Mouse (Mus musculus): ENCODE data around the gene Mras.
A peak's percentile ranks its signal among the peaks of the same experiment; 100 is the strongest.

Mras gene

DNA sequence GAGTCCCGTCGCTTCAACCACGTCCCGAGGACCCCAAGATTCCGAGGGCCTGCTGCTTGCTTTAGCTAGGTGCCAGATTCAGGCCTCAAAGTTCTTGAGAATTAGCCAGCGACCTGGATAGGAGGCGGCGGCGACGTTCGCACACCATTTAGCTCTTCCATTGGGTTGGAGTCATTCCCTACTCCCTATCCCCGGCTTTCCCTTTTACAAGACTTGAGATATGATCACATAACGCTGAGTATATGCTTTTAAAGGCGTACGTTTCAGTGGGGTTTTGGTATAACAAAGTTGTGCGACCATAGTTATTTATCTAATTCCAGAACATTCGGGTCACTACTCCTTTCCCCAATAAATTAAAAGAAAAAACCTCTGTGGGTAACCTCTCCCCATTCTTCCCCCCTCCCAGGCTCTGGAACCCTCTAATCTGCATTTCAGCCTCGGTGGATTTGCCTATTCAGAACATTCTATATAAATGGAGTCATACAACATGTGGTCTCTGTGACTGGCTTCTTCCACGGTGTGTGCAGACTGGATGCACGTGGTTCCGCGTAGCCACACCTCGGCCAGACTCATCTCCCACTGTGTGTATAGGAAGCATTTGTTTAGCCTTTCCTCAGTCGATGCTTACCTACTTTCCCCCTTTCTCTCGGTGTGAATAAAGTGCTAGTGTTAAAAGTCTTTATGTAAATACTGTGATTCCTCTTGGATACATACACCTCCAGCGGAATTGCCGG lies at the start of gene Mras:
TSS of gene Mras (minus strand) at position 351 of the 734 bp plus-strand sequence.
- DNase-seq (ENCODE audit: low spot score in 2 of 2) = no peak

GRCm38 (mm10) chr9:99485144-99485543 lies 48.0 kb upstream of the Mras start:
- no peak for DNase-seq (ENCODE audit: low spot score in 2 of 2)

DNA sequence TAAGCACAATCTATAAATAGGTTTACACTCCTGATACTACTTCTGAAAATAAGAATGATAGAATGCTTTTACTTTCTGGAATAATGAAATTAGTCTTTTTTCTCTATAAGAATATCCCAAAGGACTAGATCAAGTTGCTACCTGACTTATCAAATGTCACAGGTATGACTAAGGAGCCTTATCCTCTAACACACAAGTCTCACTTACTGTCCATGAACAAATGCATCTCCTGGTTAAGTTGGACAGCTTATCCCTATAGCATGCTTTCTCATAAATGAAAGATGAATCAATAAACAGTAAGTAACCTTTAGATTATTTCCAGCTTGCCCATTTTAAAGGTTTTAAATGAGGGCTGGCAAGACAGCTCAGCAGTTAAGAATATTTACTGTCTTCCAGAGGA lies 47.5 kb upstream of the Mras start:
- no peak for DNase-seq (ENCODE audit: low spot score in 2 of 2)

DNA sequence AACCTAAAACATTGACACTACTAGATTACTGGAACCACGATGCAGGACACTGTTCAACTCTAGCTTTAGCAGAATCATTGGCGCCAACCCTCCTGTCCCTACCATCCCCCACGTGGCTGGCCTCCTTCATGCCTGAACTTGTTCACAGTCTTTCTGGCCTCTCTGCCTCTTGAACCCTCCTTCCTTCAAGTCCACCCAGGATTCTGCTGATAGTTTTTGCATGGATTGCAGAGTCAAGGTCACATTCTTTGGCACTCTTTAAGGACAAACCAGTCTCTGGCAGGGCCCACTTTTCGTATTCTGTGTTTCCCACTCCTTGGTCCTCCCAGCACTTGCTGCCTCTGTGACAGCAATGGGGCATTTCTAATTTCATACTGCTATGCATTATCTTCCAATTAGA lies 46.0 kb upstream of the Mras start:
- no peak for DNase-seq (ENCODE audit: low spot score in 2 of 2)

DNA sequence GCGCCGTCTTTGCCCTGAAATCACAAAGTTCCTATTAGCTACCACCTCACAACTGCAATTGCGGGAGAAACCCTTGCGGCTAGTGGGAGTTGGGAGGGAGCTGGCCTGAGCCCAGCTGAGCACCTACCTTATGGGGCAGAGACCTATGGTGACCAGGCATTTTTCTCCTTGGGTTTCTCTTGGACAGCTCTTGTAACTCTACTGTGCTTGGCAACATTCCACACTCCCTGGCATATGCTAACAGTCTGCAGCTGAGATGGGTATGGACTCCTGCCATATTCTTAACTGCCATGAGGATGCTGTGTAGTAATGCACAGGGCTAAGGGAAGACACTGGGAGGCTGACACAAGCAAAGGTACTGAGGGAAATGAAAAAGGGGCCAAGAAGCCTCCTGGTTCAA lies 43.6 kb upstream of the Mras start:
- no peak for DNase-seq (ENCODE audit: low spot score in 2 of 2)

GRCm38 (mm10) chr9:99479181-99479711 lies 42.1 kb upstream of the Mras start:
- DNase-seq (ENCODE audit: low spot score in 2 of 2) = peak in 1 of 2 experiments; percentile 6

GRCm38 (mm10) chr9:99471334-99471733 lies 34.2 kb upstream of the Mras start:
- DNase-seq (ENCODE audit: low spot score in 2 of 2) = no peak

DNA sequence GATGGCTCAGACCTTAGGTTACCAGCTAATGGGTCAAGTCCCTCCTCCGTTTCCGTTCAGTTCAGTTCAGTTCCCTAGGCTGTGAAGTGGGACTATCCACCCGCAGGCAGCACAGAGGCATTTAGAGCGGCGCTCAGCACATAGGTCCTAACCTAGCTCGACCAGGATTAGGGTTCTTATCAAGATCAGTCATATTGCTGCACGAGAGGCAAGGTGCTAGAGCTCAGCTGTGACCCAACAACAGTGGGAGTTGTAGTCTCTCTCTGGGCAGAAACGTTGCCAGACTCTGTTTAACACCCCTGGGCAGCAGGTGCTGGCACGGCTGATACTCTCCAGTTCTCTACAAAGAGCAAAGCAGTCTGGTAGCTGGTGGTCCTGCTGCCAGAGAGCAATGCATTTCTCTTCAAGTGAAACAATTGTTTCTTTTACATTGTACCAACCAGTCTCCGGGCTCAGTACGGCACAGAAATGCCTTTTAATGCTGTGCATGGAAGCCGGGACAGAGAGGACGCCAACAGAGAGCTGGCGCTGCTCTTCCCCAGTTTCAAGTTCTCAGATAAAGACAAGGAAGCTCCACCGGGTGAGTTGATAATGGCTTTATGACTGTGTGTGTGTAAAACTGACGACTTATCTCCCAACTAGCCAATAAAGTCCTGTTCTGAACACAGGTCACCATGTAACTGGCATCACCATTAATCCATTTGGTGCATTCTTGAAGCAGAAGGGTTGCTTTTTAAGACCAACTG lies 33.3 kb upstream of the Mras start:
- DNase-seq (ENCODE audit: low spot score in 2 of 2) = no peak

DNA sequence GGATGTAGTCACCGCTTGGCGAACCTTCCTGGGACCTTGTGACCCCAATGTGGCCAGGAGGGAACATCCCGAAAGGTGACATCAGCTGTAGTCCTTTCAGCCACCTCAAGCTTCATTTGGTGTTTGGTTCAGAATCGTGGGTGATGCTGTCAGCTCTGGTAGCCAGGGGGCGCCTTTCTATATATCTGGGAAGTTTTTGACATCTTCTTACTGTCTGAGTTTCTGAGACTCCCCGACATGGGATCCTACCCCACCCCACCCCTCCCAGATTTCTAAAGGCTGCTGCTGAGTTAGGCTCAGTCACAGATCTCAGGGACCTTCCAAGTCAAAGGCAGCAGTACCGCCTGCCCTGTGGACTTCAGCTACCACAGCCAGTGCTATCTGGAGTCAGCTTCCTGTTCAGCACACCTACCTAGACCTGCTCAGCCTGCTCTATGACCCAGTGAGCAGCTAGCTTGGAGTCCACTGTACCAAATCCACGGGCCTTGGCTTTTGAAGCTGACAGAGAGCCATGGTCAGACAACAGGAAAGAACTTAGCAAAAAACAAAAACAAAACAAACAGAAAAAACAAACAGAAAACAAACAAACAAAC lies 32.6 kb upstream of the Mras start:
- peak in 1 of 2 experiments; percentile 25 for DNase-seq (ENCODE audit: low spot score in 2 of 2)

- no peak for DNase-seq (ENCODE audit: low spot score in 2 of 2)
Observed at GRCm38 (mm10) chr9:99468572-99468971, 31.4 kb upstream of the Mras start.

DNA sequence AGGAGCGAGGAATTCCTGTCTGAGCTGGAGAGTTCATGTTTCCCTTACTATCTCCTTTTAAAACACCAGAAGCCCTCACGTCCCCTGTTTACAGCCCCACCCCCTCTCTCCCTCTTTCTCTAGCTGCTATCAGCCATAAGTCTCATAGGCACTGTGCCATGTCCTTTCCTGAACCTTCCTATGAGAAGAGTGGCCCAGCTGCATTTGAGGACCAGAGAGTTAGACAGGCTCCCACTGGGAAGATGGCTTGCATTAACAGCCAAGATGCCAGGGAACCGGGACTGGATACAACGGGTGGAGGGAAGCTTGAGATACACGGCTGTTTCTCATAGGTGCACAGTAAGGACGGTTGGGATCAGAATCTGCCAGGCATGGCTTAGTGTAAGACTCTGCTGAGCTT lies 27.7 kb upstream of the Mras start:
- no peak for DNase-seq (ENCODE audit: low spot score in 2 of 2)

DNA sequence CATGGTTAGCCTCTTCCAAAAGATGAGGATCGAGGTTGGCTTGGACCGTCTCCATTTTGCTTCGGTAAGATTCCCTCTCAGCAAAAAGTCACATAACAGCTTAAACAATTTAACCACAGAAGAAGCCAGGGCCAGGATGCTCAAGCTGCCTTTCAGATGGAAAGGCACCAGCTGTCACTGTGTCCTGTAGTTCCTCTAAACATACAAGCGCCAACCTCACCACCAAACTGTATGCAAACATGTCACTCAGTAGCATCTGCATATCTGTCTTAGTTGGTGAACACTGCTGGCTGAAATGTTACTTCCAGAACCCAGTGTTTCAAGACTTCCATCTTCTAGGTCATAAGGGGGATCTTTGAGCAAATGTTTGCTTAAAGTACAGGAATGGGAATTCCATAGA lies 22.5 kb upstream of the Mras start:
- DNase-seq (ENCODE audit: low spot score in 2 of 2) = no peak

GRCm38 (mm10) chr9:99458529-99459208 lies 21.5 kb upstream of the Mras start:
- peak in 1 of 2 experiments; percentile 48 for DNase-seq (ENCODE audit: low spot score in 2 of 2)

DNA sequence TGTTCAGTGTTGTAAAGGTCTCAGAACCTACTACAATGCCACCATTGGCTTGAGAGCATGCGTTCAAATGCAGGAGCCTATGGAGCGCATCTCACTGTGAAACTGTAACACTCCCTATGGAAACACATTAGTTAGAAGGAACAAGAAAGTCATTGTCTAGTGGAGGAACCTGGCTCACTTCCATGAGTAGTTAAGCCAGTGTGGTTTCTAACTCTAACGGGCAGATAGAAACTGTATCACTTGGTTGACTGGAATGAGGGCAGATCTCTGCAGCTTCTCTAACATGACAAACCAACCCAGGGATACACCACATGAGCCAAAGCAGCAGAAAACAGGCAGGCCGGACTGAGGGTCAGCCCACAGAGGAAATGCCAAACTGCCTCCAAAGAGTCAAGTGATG lies 17.0 kb upstream of the Mras start:
- no peak for DNase-seq (ENCODE audit: low spot score in 2 of 2)

- no peak for DNase-seq (ENCODE audit: low spot score in 2 of 2)
Observed at GRCm38 (mm10) chr9:99451161-99451560, 14.0 kb upstream of the Mras start, which contains the start of gene Nme9. TSS of gene Nme9 (plus strand) at chr9:99451475.

DNA sequence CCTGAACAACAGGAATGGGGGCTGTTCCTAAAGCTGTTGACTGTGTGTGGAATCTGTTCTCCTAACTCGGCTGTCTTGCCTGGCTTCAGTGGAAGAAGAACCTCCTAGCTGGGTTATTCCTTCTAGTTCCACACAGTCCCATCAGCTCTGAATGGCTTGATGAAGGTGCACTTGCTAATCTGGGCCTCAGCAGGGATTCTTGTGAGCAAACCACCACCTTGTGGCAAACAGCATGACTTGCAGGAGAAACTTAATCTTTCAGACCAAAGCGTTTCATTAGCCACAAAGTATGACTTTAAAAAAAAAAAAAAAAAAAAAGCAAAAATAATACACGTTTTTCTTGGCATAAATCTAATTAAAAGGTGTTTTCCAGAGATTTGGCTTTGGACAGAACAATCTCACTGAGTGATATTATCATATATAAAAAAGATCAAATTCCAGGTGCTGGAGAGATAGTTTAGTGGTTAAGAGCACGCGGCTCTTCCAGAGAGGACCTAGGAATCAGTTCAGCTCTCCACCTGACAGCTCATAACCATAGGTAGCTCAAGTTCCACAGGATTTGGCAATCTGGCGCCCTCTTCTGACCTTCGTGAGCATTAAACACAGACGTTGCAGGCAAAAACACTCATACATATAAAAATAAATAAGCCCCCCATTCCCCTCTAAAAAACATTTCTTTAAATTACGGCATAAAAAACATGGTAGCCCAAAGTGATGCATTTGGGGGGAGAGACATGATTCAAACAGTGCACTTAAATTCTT lies 12.9 kb upstream of the Mras start:
- no peak for DNase-seq (ENCODE audit: low spot score in 2 of 2)

- DNase-seq (ENCODE audit: low spot score in 2 of 2) = no peak
Observed at GRCm38 (mm10) chr9:99447323-99447722, 10.1 kb upstream of the Mras start.

DNA sequence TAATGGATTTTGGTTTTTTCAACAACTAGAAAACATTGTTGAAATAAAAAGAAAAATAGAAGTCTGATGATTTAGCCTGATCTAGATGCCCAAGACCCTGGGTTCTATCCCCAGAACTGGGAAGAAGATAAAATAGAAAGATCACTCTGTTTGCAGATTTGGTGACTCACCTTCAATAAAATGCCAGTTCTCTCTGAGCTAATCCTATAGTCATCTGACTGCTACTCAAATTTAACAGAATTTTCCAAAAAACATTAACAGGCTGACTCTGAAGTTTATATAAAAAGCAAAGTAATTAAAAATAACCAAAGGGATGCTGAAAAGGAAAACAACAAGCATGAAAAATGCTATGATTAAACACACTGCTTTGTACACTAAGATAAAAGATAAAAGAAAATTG lies 9.1 kb upstream of the Mras start:
- DNase-seq (ENCODE audit: low spot score in 2 of 2) = no peak

- DNase-seq (ENCODE audit: low spot score in 2 of 2) = no peak
Observed at GRCm38 (mm10) chr9:99444590-99445178, 7.5 kb upstream of the Mras start.

GRCm38 (mm10) chr9:99441647-99442433 lies 4.7 kb upstream of the Mras start:
- DNase-seq (ENCODE audit: low spot score in 2 of 2) = no peak
